Mouse (Mus musculus) T-helper 2 cell (primary cell): ENCODE measurements around the gene Rxra.

ENCODE experiments used
- in situ Hi-C: fragments of 300-600 bp; cut with MboI, MseI; formaldehyde crosslinking; loops from one replicate; pipeline ENCODE4 v1.15.1; 2025; ENCODE audit warnings: high pct_unique_total_duplicates

Gene Rxra

GRCm38 (mm10) chr2:27762509-27762908 lies 86.3 kb downstream of the Rxra start:
- in situ Hi-C loops = loop anchor here (10.0 kb wide), 1 partner anchor 488 kb away; no protein-coding TSS in a partner anchor

GRCm38 (mm10) chr2:27762920-27763780 lies 86.9 kb downstream of the Rxra start:
- in situ Hi-C loops = loop anchor here (10.0 kb wide), 1 partner anchor 488 kb away; no protein-coding TSS in a partner anchor

GRCm38 (mm10) chr2:27764256-27764936 lies 88.2 kb downstream of the Rxra start:
- in situ Hi-C loops = loop anchor here (10.0 kb wide), 1 partner anchor 490 kb away; no protein-coding TSS in a partner anchor

- in situ Hi-C loops = loop anchor here (5.0 to 10.0 kb wide), 2 partner anchors 213 to 490 kb away; no protein-coding TSS in a partner anchor
Measured at GRCm38 (mm10) chr2:27764937-27765319, 88.7 kb downstream of the Rxra start.

- in situ Hi-C loops = loop anchor here (5.0 to 10.0 kb wide), 2 partner anchors 215 to 493 kb away; no protein-coding TSS in a partner anchor
Measured at GRCm38 (mm10) chr2:27767773-27768172, 91.5 kb downstream of the Rxra start.

DNA sequence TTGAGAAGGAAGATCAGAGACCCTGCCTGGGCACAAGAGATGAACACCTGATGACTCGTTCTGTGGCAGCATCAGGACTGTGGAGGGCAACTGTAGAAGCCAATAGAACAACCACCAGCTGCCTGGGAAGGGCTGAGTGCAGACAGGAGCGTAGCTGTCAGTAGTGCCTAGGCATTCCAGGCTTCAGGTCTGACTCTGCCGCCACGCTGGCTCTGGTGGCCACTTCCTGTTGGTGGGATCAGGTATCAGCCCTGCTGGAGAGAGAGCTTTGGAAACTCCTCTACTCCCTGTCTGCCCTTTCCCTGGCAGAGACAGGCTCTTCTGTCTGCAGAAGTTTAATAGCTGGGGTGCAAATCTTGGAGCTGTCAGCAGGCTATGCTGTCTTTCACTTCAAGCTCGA lies 93.5 kb downstream of the Rxra start:
- in situ Hi-C loops = loop anchor here (5.0 to 10.0 kb wide), 3 partner anchors 213 to 495 kb away; no protein-coding TSS in a partner anchor

DNA sequence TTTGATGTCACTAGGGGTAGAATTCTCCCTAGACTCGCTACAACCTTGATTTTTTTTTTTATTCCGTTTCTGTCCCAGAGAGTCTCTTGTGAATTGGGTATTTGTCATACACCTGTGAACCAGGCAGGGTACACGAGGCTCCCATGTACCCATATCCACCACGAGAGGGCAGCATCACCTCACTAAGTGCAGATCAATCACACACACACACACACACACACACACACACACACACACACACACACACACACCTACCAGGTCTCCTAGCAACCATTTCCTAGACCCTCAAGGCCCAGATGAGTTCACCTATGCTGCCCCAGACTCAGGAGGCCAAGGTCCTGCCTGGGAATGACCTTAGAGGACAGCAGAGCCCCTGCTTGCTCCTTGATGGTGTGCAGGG lies 94.0 kb downstream of the Rxra start:
- in situ Hi-C loops = loop anchor here (5.0 kb wide), 1 partner anchor 212 kb away; no protein-coding TSS in a partner anchor

GRCm38 (mm10) chr2:27771936-27772335 lies 95.7 kb downstream of the Rxra start:
- in situ Hi-C loops = loop anchor here (5.0 kb wide), 1 partner anchor 210 kb away; no protein-coding TSS in a partner anchor

- in situ Hi-C loops = loop anchor here (5.0 kb wide), 1 partner anchor 209 kb away; no protein-coding TSS in a partner anchor
Measured at GRCm38 (mm10) chr2:27772841-27773388, 96.7 kb downstream of the Rxra start.

GRCm38 (mm10) chr2:27773980-27774730 lies 97.9 kb downstream of the Rxra start:
- in situ Hi-C loops = loop anchor here (5.0 kb wide), 1 partner anchor 208 kb away; no protein-coding TSS in a partner anchor

- in situ Hi-C loops = no loop called here
Measured at GRCm38 (mm10) chr2:27775006-27775405, 98.8 kb downstream of the Rxra start.

DNA sequence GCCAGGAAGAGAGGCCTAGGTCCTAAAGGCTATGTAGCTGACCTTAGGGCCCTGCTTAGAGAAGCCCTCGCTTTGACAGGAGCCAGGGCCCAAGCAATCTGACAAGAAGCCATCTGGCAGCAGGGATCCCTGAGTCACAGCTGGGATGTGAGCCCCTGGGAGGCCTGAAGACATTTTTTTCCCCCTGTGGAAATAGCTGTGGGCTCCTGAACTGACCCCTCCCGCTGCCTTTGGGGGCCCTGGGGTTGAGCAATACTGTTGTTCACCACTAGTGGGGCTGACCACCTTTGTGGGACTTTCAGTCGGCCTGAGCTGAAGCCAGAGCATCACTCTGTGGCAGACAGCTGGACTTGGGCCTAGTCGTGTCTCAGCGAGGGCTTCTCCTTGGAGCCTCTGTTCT lies 99.4 kb downstream of the Rxra start:
- in situ Hi-C loops = no loop called here

DNA sequence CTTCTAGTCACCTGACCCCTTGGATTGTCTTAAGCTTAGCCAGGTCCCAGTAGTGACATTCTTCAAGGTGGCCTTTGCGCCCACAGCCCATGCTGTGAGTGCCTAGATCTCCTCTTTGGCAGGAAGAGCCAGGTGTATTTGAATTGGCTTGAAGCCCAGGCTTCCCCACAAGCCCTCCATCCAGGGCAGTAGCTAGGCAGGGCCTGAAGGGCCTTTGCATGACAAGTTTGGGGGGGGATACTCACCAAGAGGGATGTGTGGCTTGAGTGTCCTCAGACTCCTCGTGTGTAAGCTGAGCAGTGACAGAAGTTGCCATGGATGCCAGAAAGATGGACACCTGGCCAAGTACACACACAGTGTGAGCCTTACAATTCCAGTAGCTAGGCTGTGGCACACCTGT lies 101.5 kb downstream of the Rxra start:
- in situ Hi-C loops = no loop called here

DNA sequence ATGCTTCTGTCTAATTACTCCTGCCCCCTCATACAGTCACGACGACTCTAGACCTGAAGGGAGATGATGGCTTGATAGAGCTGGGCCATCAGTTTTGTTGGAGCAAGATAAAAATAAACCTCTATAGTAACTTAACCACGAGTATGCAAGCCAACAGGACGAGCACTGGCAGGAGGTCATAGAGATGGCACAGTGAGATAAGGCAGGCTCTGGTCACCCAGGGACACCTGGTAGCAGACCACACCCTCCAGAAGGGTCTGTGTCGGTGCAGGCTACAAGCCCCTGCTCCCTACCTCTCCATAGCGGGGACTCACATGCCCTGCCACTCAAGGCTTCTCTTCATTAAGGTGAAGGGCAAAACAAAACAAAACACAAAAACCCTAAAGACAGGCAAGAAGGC lies 102.0 kb downstream of the Rxra start:
- in situ Hi-C loops = no loop called here

DNA sequence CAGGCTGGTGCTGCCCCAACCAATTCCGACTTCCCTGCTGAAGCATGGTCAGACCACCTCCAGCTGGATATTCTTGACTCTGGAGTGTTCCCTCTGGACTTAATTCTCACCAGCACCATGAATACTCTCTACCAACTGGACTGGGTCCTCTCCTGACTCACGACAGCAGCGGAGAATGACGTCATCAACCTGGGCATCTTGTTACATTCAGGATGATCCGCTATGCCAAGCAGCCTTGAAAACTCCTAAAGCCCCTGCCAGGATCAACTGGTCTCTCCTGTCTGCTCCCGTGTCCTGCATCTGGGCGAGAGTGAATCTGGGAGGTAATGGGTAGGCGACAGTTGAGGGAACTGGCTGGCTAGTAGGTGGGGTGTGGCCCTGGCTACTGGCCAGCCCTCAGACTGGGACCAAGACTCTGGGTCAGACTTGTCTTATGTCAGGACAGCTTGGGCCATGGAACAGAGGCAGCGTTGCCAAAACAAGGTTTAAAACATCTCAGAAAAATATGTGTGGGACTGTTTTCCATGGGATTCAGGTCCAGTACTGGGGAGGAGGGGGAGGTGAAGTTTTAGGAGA lies 103.1 kb downstream of the Rxra start:
- in situ Hi-C loops = no loop called here

DNA sequence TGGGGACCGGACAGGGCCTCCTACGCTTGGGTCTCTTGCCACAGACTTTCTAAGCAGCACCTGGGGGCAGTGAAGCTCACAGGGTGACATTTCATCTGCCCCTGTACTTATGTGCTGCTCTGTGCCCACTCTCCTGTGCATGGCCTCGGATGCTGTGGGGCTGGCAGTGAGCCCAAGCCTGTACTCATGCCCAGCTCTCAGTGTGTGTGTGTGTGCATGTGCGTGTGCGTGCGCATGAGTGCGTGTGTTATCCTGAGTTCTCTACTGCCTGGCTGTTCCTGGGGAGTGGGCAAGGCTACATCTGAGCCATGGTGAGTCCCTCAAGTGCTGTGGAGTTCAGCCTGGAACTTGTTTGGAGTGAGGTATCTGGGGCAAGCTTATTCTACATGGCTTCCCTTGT lies 103.9 kb downstream of the Rxra start:
- in situ Hi-C loops = no loop called here

DNA sequence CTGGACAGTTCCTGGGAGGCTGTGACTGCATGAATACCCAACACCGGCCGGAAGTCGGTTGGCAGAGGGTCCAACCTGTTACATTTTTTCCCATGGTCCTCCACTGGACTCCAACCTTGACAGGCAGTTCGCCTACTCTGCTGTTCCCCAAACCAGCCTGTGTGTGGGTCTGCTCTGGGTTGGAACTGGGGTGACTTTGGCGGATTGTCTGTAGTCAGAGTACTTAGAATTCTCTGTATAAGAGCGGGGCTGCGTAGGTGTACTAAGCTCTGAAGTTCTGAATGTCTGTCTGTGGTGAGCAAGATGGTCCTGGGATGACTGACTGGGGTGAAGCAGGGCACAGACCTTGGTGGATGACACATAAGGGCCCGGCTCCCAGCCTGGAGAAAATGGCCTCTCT lies 109.1 kb downstream of the Rxra start:
- in situ Hi-C loops = no loop called here

DNA sequence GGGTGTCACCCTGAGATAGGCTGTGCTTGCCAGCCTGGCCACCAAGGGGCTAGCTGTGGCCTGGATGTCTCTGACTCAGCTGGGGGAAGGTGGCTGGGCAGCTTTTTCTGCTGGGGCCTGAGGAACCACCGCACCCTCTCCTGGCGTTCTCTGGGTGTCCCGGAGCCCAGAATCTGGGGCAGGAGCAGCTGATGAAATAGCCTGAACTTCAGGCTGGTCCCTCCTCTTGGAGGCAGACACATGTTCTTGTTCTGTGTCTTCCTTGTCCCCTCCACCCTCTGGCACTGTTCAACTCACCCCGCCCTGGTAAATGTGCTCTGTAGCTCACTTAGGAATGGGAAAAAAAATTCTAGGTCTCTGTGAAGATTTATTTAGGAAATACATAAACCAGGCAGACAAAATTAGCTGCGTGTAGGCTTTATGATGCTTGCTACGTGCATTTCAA lies 109.8 kb downstream of the Rxra start:
- in situ Hi-C loops = no loop called here

DNA sequence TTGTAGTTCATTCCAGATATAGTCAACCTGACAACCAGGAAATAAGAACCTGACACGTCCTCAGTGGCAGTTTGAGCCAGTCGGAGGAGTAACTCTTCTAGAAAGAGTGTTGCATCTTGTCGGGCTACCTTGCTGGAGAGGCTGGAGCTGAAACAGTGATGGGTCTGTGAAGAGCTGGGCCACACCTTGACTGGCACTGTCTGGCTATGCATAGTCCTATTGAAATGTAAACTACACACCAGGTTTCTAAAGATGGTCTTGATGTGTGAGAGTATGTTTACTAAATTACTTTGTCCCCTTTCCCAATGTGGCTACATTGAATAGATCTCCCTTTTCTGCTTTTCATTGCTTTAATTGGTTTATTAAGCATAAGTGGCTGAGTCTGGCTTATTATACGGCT lies 115.3 kb downstream of the Rxra start:
- in situ Hi-C loops = no loop called here

DNA sequence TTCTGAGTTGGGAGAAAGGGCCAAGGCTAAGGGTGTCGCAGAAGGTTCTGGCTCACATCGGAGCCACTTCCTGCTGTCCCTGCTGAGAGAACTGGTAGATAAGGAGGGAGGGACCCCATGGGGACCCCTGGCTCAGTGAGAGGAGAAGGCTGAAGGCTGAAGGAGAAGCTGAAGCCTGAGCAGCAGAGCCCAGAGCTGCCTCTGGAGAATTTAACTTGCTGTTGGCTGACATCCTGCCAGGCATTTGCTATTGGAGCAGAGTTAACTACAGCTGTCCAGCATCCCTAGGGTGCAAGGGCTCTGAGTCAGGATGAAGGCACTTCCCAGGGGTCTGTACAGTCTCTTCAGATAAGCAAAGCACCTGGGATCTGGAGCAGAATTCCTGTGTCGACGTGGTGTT lies 122.8 kb downstream of the Rxra start:
- in situ Hi-C loops = no loop called here

- in situ Hi-C loops = no loop called here
Measured at GRCm38 (mm10) chr2:27801041-27801440, 124.8 kb downstream of the Rxra start.
